Mouse (Mus musculus): ENCODE results near the gene Fam172a. TPM values are rescaled to one million over a fixed set of nuclear protein-coding genes. Genes with fewer than 3 reads are reported as not detected.
A peak's percentile ranks its signal among the peaks of the same experiment; 100 is the strongest.

The Fam172a gene
- total and polyA plus RNA-seq, 3 experiments, result 3.0 to 9.4 (median 8.5) TPM

GRCm38 (mm10) chr13:78210748-78211089, 508.9 kb downstream of the Fam172a start:
- H3K36me3 ChIP-seq (ENCODE audit: control insufficient read depth, insufficient read depth, low read length), result no peaks in the 10 kb centered on the region
- no peak for DNase-seq
- no peak overlapping the region for H3K9ac ChIP-seq (ENCODE audit: low read depth, low read length)
- intact Hi-C loops (cut with DNase I), result no loop called here
- no peaks in the 10 kb centered on the region for H3K79me2 ChIP-seq (replicated peaks; ENCODE audit: control insufficient read depth, insufficient read depth, low read length)
- H3K27me3 ChIP-seq (ENCODE audit: control insufficient read depth, insufficient read depth, low read length), result peaks cover 2% of the 10 kb centered on the region
- H3K4me3 ChIP-seq, result peak overlapping the region; percentile 36; the same call in 1 of the 2 replicates
- no peaks in the 10 kb centered on the region for H3K4me1 ChIP-seq (ENCODE audit: control insufficient read depth, insufficient read depth, low read length)
- no peak overlapping the region for H3K27ac ChIP-seq
- 20% methylated on average over 13 of the region's 13 CpGs for WGBS
- TF ChIP-seq CTCF (IDR thresholded peaks at IDR 0.05), result no peak
- TF ChIP-seq POLR2A (IDR thresholded peaks at IDR 0.05; ENCODE audit: insufficient read depth, low read depth, low read length), result no peak
- no peak for TF ChIP-seq EP300 (IDR thresholded peaks at IDR 0.05; ENCODE audit: insufficient read depth, low read depth, low read length)

- WGBS, result 49% methylated on average over 14 of the region's 14 CpGs
- Histone ChIP-seq H3K4me1 (ENCODE audit: control insufficient read depth, insufficient read depth, low read length) (no peaks in the 10 kb centered on the region), H3K9ac (ENCODE audit: low read depth, low read length) (no peak overlapping the region), H3K79me2 (replicated peaks; ENCODE audit: control insufficient read depth, insufficient read depth, low read length) (no peaks in the 10 kb centered on the region), H3K27me3 (ENCODE audit: control insufficient read depth, insufficient read depth, low read length) (peaks cover 2% of the 10 kb centered on the region), H3K4me3 (no peak overlapping the region), H3K36me3 (ENCODE audit: control insufficient read depth, insufficient read depth, low read length) (no peaks in the 10 kb centered on the region), H3K27ac (no peak overlapping the region)
- intact Hi-C loops (cut with DNase I), result no loop called here
- DNase-seq, result no peak
- no peak for TF ChIP-seq EP300 (IDR thresholded peaks at IDR 0.05; ENCODE audit: insufficient read depth, low read depth, low read length)
- TF ChIP-seq CTCF (IDR thresholded peaks at IDR 0.05), result no peak
- no peak for TF ChIP-seq POLR2A (IDR thresholded peaks at IDR 0.05; ENCODE audit: insufficient read depth, low read depth, low read length)
Observed at GRCm38 (mm10) chr13:78211231-78212010, 509.6 kb downstream of the Fam172a start.

- Histone ChIP-seq H3K4me3 (no peak overlapping the region), H3K36me3 (ENCODE audit: control insufficient read depth, insufficient read depth, low read length) (no peaks in the 10 kb centered on the region), H3K4me1 (ENCODE audit: control insufficient read depth, insufficient read depth, low read length) (no peaks in the 10 kb centered on the region), H3K27ac (no peak overlapping the region), H3K79me2 (replicated peaks; ENCODE audit: control insufficient read depth, insufficient read depth, low read length) (no peaks in the 10 kb centered on the region), H3K9ac (ENCODE audit: low read depth, low read length) (no peak overlapping the region), H3K27me3 (ENCODE audit: control insufficient read depth, insufficient read depth, low read length) (peaks cover 2% of the 10 kb centered on the region)
- TF ChIP-seq EP300 (IDR thresholded peaks at IDR 0.05; ENCODE audit: insufficient read depth, low read depth, low read length) (no peak), POLR2A (IDR thresholded peaks at IDR 0.05; ENCODE audit: insufficient read depth, low read depth, low read length) (no peak), CTCF (IDR thresholded peaks at IDR 0.05) (no peak)
- WGBS, result 57% methylated on average over 15 of the region's 15 CpGs
- intact Hi-C loops (cut with DNase I), result no loop called here
- DNase-seq, result no peak
Observed at GRCm38 (mm10) chr13:78212111-78212510, 510.3 kb downstream of the Fam172a start.

GRCm38 (mm10) chr13:78213155-78213554, 511.3 kb downstream of the Fam172a start:
- Histone ChIP-seq H3K4me1 (ENCODE audit: control insufficient read depth, insufficient read depth, low read length) (no peaks in the 10 kb centered on the region), H3K4me3 (no peak overlapping the region), H3K36me3 (ENCODE audit: control insufficient read depth, insufficient read depth, low read length) (no peaks in the 10 kb centered on the region), H3K27me3 (ENCODE audit: control insufficient read depth, insufficient read depth, low read length) (peaks cover 2% of the 10 kb centered on the region), H3K79me2 (replicated peaks; ENCODE audit: control insufficient read depth, insufficient read depth, low read length) (no peaks in the 10 kb centered on the region), H3K9ac (ENCODE audit: low read depth, low read length) (no peak overlapping the region), H3K27ac (no peak overlapping the region)
- intact Hi-C loops (cut with DNase I), result no loop called here
- DNase-seq, result no peak
- no peak for TF ChIP-seq POLR2A (IDR thresholded peaks at IDR 0.05; ENCODE audit: insufficient read depth, low read depth, low read length)
- no peak for TF ChIP-seq EP300 (IDR thresholded peaks at IDR 0.05; ENCODE audit: insufficient read depth, low read depth, low read length)
- TF ChIP-seq CTCF (IDR thresholded peaks at IDR 0.05), result no peak
- 87% methylated on average over 2 of the region's 2 CpGs for WGBS

GRCm38 (mm10) chr13:78215223-78215622, 513.4 kb downstream of the Fam172a start:
- no peaks in the 10 kb centered on the region for H3K36me3 ChIP-seq (ENCODE audit: control insufficient read depth, insufficient read depth, low read length)
- H3K79me2 ChIP-seq (replicated peaks; ENCODE audit: control insufficient read depth, insufficient read depth, low read length), result no peaks in the 10 kb centered on the region
- H3K9ac ChIP-seq (ENCODE audit: low read depth, low read length), result no peak overlapping the region
- no peak overlapping the region for H3K4me3 ChIP-seq
- no peak for TF ChIP-seq POLR2A (IDR thresholded peaks at IDR 0.05; ENCODE audit: insufficient read depth, low read depth, low read length)
- no peak for TF ChIP-seq EP300 (IDR thresholded peaks at IDR 0.05; ENCODE audit: insufficient read depth, low read depth, low read length)
- TF ChIP-seq CTCF (IDR thresholded peaks at IDR 0.05), result no peak
- intact Hi-C loops (cut with DNase I), result no loop called here
- H3K4me1 ChIP-seq (ENCODE audit: control insufficient read depth, insufficient read depth, low read length), result no peaks in the 10 kb centered on the region
- H3K27me3 ChIP-seq (ENCODE audit: control insufficient read depth, insufficient read depth, low read length), result peaks cover 2% of the 10 kb centered on the region
- no peak for DNase-seq
- H3K27ac ChIP-seq, result no peak overlapping the region
- WGBS, result 60% methylated on average over 2 of the region's 2 CpGs

All from heart, adult 2 months (tissue).